ENCODE assay signal across 15 mouse cellular contexts in the genomic region with DNA sequence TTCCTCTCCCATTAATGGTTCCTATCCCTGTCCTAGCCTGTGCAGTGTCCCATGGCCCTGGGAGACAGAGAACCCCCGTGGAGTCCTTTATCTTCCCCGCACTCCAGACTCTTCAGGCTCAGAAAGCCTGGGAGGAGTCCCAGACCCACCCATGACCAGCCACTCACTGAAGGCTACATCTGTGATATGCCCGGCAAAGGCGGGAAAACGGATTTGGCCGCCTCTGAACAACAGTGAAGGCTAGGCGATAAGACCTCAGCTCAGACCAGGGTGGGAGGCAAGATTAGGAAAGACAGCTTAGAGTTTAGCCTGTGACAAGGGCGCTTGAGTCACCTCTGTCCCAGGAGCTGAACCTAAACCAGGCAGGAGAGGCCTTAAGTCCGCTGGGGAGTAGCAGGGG. TPM values are rescaled to one million over a fixed set of nuclear protein-coding genes. Genes with fewer than 3 reads are reported as not detected.
DNase-seq lines count a peak whose midpoint lies in the region; ATAC-seq and TF ChIP-seq lines count a peak whose summit lies in the region.
"Had no signal": no experiment of that assay in that cellular context is flagged by ENCODE, and none has a peak within 500 bp of the region (broad histone marks: within the 10 kb centered on the region; RNA-seq: fewer than 3 reads in every experiment).

No protein-coding gene starts in this region.

- peak overlapping the region; percentile 48 to 67; a peak in 3 of 4 replicates for H3K27ac ChIP-seq in heart, embryonic 14.5 days (replicated peaks in 1 of 2; ENCODE audit: control insufficient read depth in 1 of 2, insufficient read depth in 1 of 2, low read depth in 2 of 2, low read length in 2 of 2)
- peak overlapping the region; percentile 90 for H3K27ac ChIP-seq in liver, postnatal 0 days (ENCODE audit: low read depth)
- H3K27ac ChIP-seq: forebrain, embryonic 12.5 days; macrophage had no signal

- DNase-seq in heart, postnatal 10 days, result no peak
- DNase-seq in G1E (ENCODE audit: low spot score), result no peak
- DNase-seq in liver, postnatal 0 days, result peak; percentile 74
- DNase-seq in gastrocnemius, postnatal 4 days (ENCODE audit: low spot score in 2 of 2), result no peak
- no peak for DNase-seq in Muller cell, postnatal 12 days (ENCODE audit: inconsistent ontology term)
- no peak for DNase-seq in layer of hippocampus, adult 8-10 months (ENCODE audit: low spot score in 2 of 2)
- DNase-seq: cerebellum, postnatal 10 days; kidney, postnatal 14 days; right cerebral cortex, postnatal 14 days had no signal

- ATAC-seq in heart, embryonic 14.5 days (ENCODE audit: insufficient number of reproducible peaks, insufficient read depth, low FRiP score, low read depth), result no peak; the same call in 1 of the 2 replicates
- 0 out of 2 replicates have a peak, but pooled peaks have one; percentile 10 for ATAC-seq in G1E (ENCODE audit: extremely low read depth, insufficient number of reproducible peaks, low FRiP score, poor library complexity, severe bottlenecking)
- ATAC-seq in erythroblast, adult 5-6 weeks (replicated peaks; ENCODE audit: low FRiP score, poor library complexity, severe bottlenecking), result peak; percentile 69
- ATAC-seq in liver, postnatal 0 days, result peak; percentile 84

- no peak overlapping the region for H3K4me3 ChIP-seq in heart, embryonic 14.5 days (ENCODE audit: control insufficient read depth in 1 of 2, insufficient read depth in 1 of 2, low read depth in 1 of 2, low read length in 2 of 2)
- H3K4me3 ChIP-seq in G1E (ENCODE audit: low read depth, low read length), result peak overlapping the region; percentile 83
- H3K4me3 ChIP-seq in liver, postnatal 0 days (ENCODE audit: low read depth, low read length), result peak overlapping the region; percentile 62
- H3K4me3 ChIP-seq: forebrain, embryonic 12.5 days had no signal

- H3K4me2 ChIP-seq in heart, embryonic 14.5 days (ENCODE audit: low read length), result 0 out of 2 replicates have a peak overlapping the region, but pooled peaks have one; percentile 7
- peak overlapping the region; percentile 73 for H3K4me2 ChIP-seq in liver, postnatal 0 days (ENCODE audit: low read depth, low read length)
- H3K4me2 ChIP-seq: forebrain, embryonic 12.5 days had no signal

- H3K9ac ChIP-seq in heart, embryonic 14.5 days (ENCODE audit: low read length), result peak overlapping the region; percentile 6; the same call in 1 of the 2 replicates
- H3K9ac ChIP-seq in liver, postnatal 0 days (replicated peaks), result peak overlapping the region; percentile 62
- H3K9ac ChIP-seq: forebrain, embryonic 12.5 days had no signal

- peaks cover 7 to 8% of the 10 kb centered on the region in 2 experiments; a peak in 2 of 4 replicates for H3K4me1 ChIP-seq in heart, embryonic 14.5 days (ENCODE audit: control insufficient read depth in 2 of 2, insufficient read depth in 2 of 2, low read length in 2 of 2)
- H3K4me1 ChIP-seq in G1E (ENCODE audit: insufficient read depth, low read depth, low read length), result peaks cover 79% of the 10 kb centered on the region
- peaks cover 33% of the 10 kb centered on the region for H3K4me1 ChIP-seq in liver, postnatal 0 days (ENCODE audit: insufficient read depth)

- peak; percentile 96 for TF ChIP-seq EP300 in liver, postnatal 0 days (IDR thresholded peaks at IDR 0.05; ENCODE audit: low read depth)

- H3K27me3 ChIP-seq in heart, embryonic 14.5 days (ENCODE audit: control insufficient read depth, insufficient read depth, low read length), result peaks cover 14% of the 10 kb centered on the region
- H3K27me3 ChIP-seq in G1E (ENCODE audit: insufficient read depth, low read length), result no peaks in the 10 kb centered on the region
- peaks cover 3% of the 10 kb centered on the region; the same call in 1 of the 2 replicates for H3K27me3 ChIP-seq in liver, postnatal 0 days (ENCODE audit: insufficient read depth, low read length)

- intact Hi-C loops in heart, postnatal 10 days (cut with DNase I), result no loop called here

- TF ChIP-seq CTCF in G1E (IDR thresholded peaks at IDR 0.05; ENCODE audit: low read depth, low read length), result no peak
- no peak for TF ChIP-seq CTCF in liver, postnatal 0 days (IDR thresholded peaks at IDR 0.05; ENCODE audit: low read depth)

- H3K9me3 ChIP-seq in heart, embryonic 14.5 days (ENCODE audit: control insufficient read depth, low read length), result no peaks in the 10 kb centered on the region
- H3K9me3 ChIP-seq in G1E (replicated peaks), result no peaks in the 10 kb centered on the region
- H3K9me3 ChIP-seq in liver, postnatal 0 days (ENCODE audit: low read length), result no peaks in the 10 kb centered on the region
- H3K9me3 ChIP-seq: forebrain, embryonic 12.5 days had no signal

- 23% methylated on average over 9 of the region's 9 CpGs for WGBS in heart, embryonic 14.5 days
- WGBS in liver, postnatal 0 days (ENCODE audit: insufficient replicate concordance), result 60% methylated on average over 9 of the region's 9 CpGs

- H3K36me3 ChIP-seq in heart, embryonic 14.5 days (ENCODE audit: control insufficient read depth, insufficient read depth, low read length), result no peaks in the 10 kb centered on the region
- H3K36me3 ChIP-seq in G1E (replicated peaks), result peaks cover 88% of the 10 kb centered on the region
- H3K36me3 ChIP-seq in liver, postnatal 0 days (replicated peaks; ENCODE audit: insufficient read depth, low read length), result peaks cover 25% of the 10 kb centered on the region
- H3K36me3 ChIP-seq: forebrain, embryonic 12.5 days had no signal

RNA-seq across cellular contexts. Expression of gene Gfi1b, which starts 4.9 kb away (rescaled TPM):
- 0.23 and 0.43 TPM in 2 replicates for polyA plus RNA-seq in heart, embryonic 14.5 days (2014; fragmentation: Nextera tagmentation; extraction: Ambion mirVana)
- total RNA-seq in heart, postnatal 10 days (2021), result not detected
- total RNA-seq in G1E (2014; fragmentation: Nextera tagmentation) (537 and 588 TPM in 2 replicates), G1E (2017) (104 and 131 TPM in 2 replicates)
- polyA plus RNA-seq in G1E (2012), result 649 and 739 TPM in 2 replicates
- total RNA-seq in erythroblast, adult 5-6 weeks (2015; ENCODE audit: low replicate concordance), result 45.9 and 46.2 TPM in 2 replicates
- total RNA-seq in erythroblast, adult 5-6 weeks (2017; ENCODE audit: low replicate concordance), result 26.5 and 53.9 TPM in 2 replicates
- 48.9 and 52.2 TPM in 2 replicates for polyA plus RNA-seq in liver, postnatal 0 days (2015; fragmentation: Nextera tagmentation; extraction: Ambion mirVana)
- total RNA-seq in gastrocnemius, postnatal 4 days (2021), result under 1 TPM in 1 of 2 experiments, not detected in 1; 0.60 TPM
- total RNA-seq in layer of hippocampus, adult 8-10 months (2022), result not detected
- total RNA-seq: left cerebral cortex, adult 18-20 months had no signal

RNA-seq across cellular contexts. Expression of gene Tsc1, which starts 24.2 kb away (rescaled TPM):
- 12.9 and 14.9 TPM in 2 replicates for polyA plus RNA-seq in heart, embryonic 14.5 days (2014; fragmentation: Nextera tagmentation; extraction: Ambion mirVana)
- 10 to 100 TPM; 16.4 to 19.8 TPM for total RNA-seq in heart, postnatal 10 days (2021)
- total RNA-seq in G1E (2014; fragmentation: Nextera tagmentation), result 35.7 and 39.0 TPM in 2 replicates
- total RNA-seq in G1E (2017), result 22.1 and 26.6 TPM in 2 replicates
- 3.5 and 5.8 TPM in 2 replicates for polyA plus RNA-seq in G1E (2012)
- 26.3 and 27.9 TPM in 2 replicates for total RNA-seq in erythroblast, adult 5-6 weeks (2015; ENCODE audit: low replicate concordance)
- total RNA-seq in erythroblast, adult 5-6 weeks (2017; ENCODE audit: low replicate concordance), result 31.6 and 53.1 TPM in 2 replicates
- 3.7 TPM in 2 replicates for polyA plus RNA-seq in liver, postnatal 0 days (2015; fragmentation: Nextera tagmentation; extraction: Ambion mirVana)
- 10 to 100 TPM; 21.9 to 22.3 TPM for total RNA-seq in gastrocnemius, postnatal 4 days (2021)
- total RNA-seq in layer of hippocampus, adult 8-10 months (2022), result 10 to 100 TPM; 42.0 to 55.4 (median 49.8) TPM

RNA-seq across cellular contexts. Expression of gene Gtf3c5, which starts 33.3 kb away (rescaled TPM):
- 20.0 and 20.7 TPM in 2 replicates for polyA plus RNA-seq in heart, embryonic 14.5 days (2014; fragmentation: Nextera tagmentation; extraction: Ambion mirVana)
- 10 to 100 TPM; 14.1 to 15.4 TPM for total RNA-seq in heart, postnatal 10 days (2021)
- total RNA-seq in G1E (2014; fragmentation: Nextera tagmentation) (60.2 and 60.9 TPM in 2 replicates), G1E (2017) (16.6 and 19.0 TPM in 2 replicates)
- polyA plus RNA-seq in G1E (2012), result 19.6 and 26.0 TPM in 2 replicates
- total RNA-seq in erythroblast, adult 5-6 weeks (2015; ENCODE audit: low replicate concordance), result 4.0 and 6.3 TPM in 2 replicates
- 2.8 and 2.9 TPM in 2 replicates for total RNA-seq in erythroblast, adult 5-6 weeks (2017; ENCODE audit: low replicate concordance)
- polyA plus RNA-seq in liver, postnatal 0 days (2015; fragmentation: Nextera tagmentation; extraction: Ambion mirVana), result 4.5 and 5.8 TPM in 2 replicates
- total RNA-seq in gastrocnemius, postnatal 4 days (2021), result 10 to 100 TPM; 14.8 TPM
- 10 to 100 TPM; 18.6 to 21.2 (median 19.5) TPM for total RNA-seq in layer of hippocampus, adult 8-10 months (2022)

RNA-seq across cellular contexts. Expression of gene Cel, which starts 53.7 kb away (rescaled TPM):
- polyA plus RNA-seq in heart, embryonic 14.5 days (2014; fragmentation: Nextera tagmentation; extraction: Ambion mirVana), result not detected in 2 replicates
- not detected for total RNA-seq in heart, postnatal 10 days (2021)
- total RNA-seq in G1E (2014; fragmentation: Nextera tagmentation) (not detected in 2 replicates), G1E (2017) (not detected in 2 replicates)
- polyA plus RNA-seq in G1E (2012), result not detected in 2 replicates
- total RNA-seq in erythroblast, adult 5-6 weeks (2015; ENCODE audit: low replicate concordance), result not detected in 2 replicates
- not detected in 2 replicates for total RNA-seq in erythroblast, adult 5-6 weeks (2017; ENCODE audit: low replicate concordance)
- 4.7 TPM in 1 of 2 replicates, not detected in the other for polyA plus RNA-seq in liver, postnatal 0 days (2015; fragmentation: Nextera tagmentation; extraction: Ambion mirVana)
- total RNA-seq in gastrocnemius, postnatal 4 days (2021), result not detected
- total RNA-seq in layer of hippocampus, adult 8-10 months (2022), result not detected
- total RNA-seq: left cerebral cortex, adult 18-20 months had no signal
- polyA plus RNA-seq: embryonic facial prominence, embryonic 11.5 days; forebrain, embryonic 12.5 days; macrophage had no signal

Comparison
In these comparisons a context has a peak if more than half of its experiments do, and no peak if none do; other contexts are left out.
1. H3K4me3 ChIP-seq: peak in G1E (single experiment) and liver, postnatal 0 days (single experiment); none in heart, embryonic 14.5 days (0 of 2).
2. RNA of gene Gfi1b, which starts 4.9 kb away (total RNA-seq): 104 to 588 TPM in G1E and 26.5 to 53.9 TPM in erythroblast, adult 5-6 weeks; 0.60 TPM in gastrocnemius, postnatal 4 days, not detected in heart, postnatal 10 days and not detected in layer of hippocampus, adult 8-10 months; every median in the first group is over 10 times any median in the second.